Mouse (Mus musculus) heart, postnatal 4 days (tissue): ENCODE measurements around the gene Npvf. TPM values are rescaled to one million over a fixed set of nuclear protein-coding genes. Genes with fewer than 3 reads are reported as not detected.
"Not testable (repeated sequence)": the region's sequence is repeated elsewhere in the genome, so short reads cannot be mapped to it uniquely, and the experiment has no call there.

Source experiments
- DNase-seq: peaks from one replicate; pipeline ENCODE4 v3.0.0; 2021
- total RNA-seq, 2 experiments: library from RNA; stranded (reverse); gene quantifications; 2 replicates each; pipeline ENCODE4 v1.2.3; 2021

Gene Npvf
- total RNA-seq, 2 experiments from 2014 or later: 0.45 TPM; not detected in 1

- no peak for DNase-seq
These were observed 14.6 kb downstream of the Npvf start for GRCm38 (mm10) chr6:50639656-50640055.

GRCm38 (mm10) chr6:50626170-50626569 is 28.1 kb downstream of the Npvf start:
- DNase-seq: not testable (repeated sequence)

GRCm38 (mm10) chr6:50618273-50618672 is 36.0 kb downstream of the Npvf start:
- not testable (repeated sequence) for DNase-seq

GRCm38 (mm10) chr6:50601620-50602019 is 52.6 kb downstream of the Npvf start:
- peak; percentile 33 for DNase-seq

Other genes with a start within 250 kb of the Npvf start
- gene Osbpl3, start 198.2 kb downstream of the Npvf start, total RNA-seq: 10 to 100 TPM; 39.2 to 44.0 TPM
- 100 to 1,000 TPM; 143 to 150 TPM for gene Cycs, start 87.9 kb downstream of the Npvf start, total RNA-seq
- under 1 TPM; 0.36 to 0.55 TPM for gene 4921507P07Rik, start 57.8 kb downstream of the Npvf start, total RNA-seq